Mouse (Mus musculus) midbrain, postnatal 0 days (tissue): Measurements from ENCODE around the gene Eid1. TPM values are rescaled to one million over a fixed set of nuclear protein-coding genes. Genes with fewer than 3 reads are reported as not detected.

Source experiments
- ATAC-seq: fragments of 200-750 bp; cut with Nextera tagmentation; 2 replicates; pipeline ENCODE4 v1.8.0; 2017; ENCODE audit warnings: moderate number of reproducible peaks, mild to moderate bottlenecking, moderate TSS enrichment, moderate library complexity; ENCODE audit not compliant: low FRiP score
- DNase-seq: peaks from one replicate; pipeline ENCODE4 v3.0.0-alpha.2; 2015; ENCODE audit warnings: low spot score
- H3K27ac ChIP-seq: fragments of 300-500 bp; sonication (generic); 2 replicates; pipeline ENCODE4 v1.5.1; 2014; ENCODE audit warnings: low read depth, mild to moderate bottlenecking, low read length, mixed read lengths
- H3K27me3 ChIP-seq: fragments of 300-500 bp; sonication (generic); 2 replicates; pipeline ENCODE4 v1.6.1; 2014; ENCODE audit warnings: low read length, control low read depth, mixed read lengths; ENCODE audit not compliant: insufficient read depth
- H3K36me3 ChIP-seq: fragments of 300-500 bp; sonication (generic); 2 replicates; pipeline ENCODE4 v1.6.1; 2014; ENCODE audit warnings: low read length, control low read depth, mixed read lengths; ENCODE audit not compliant: insufficient read depth
- H3K4me1 ChIP-seq: fragments of 300-500 bp; sonication (generic); 2 replicates; pipeline ENCODE4 v1.6.1; 2014; ENCODE audit warnings: mild to moderate bottlenecking, control low read depth, antibody characterized with exemption, low read length, mixed read lengths; ENCODE audit not compliant: insufficient read depth
- H3K4me2 ChIP-seq: fragments of 300-500 bp; sonication (generic); 2 replicates; pipeline ENCODE4 v1.6.1; 2014; ENCODE audit warnings: low read depth, mild to moderate bottlenecking, low read length, mixed read lengths; ENCODE audit not compliant: poor library complexity, severe bottlenecking
- H3K4me3 ChIP-seq: fragments of 300-500 bp; sonication (generic); 2 replicates; pipeline ENCODE4 v1.5.1; 2014; ENCODE audit warnings: low read depth, mild to moderate bottlenecking, low read length, moderate library complexity
- H3K9ac ChIP-seq: fragments of 300-500 bp; sonication (generic); replicated peaks from 2 replicates; pipeline ENCODE4 v1.6.1; 2014; ENCODE audit warnings: mild to moderate bottlenecking, low read length, moderate library complexity, mixed read lengths; ENCODE audit not compliant: poor library complexity, severe bottlenecking
- H3K9me3 ChIP-seq: fragments of 300-500 bp; sonication (generic); 2 replicates; pipeline ENCODE4 v1.6.1; 2016; ENCODE audit warnings: low read length, control low read depth
- CTCF ChIP-seq: IDR thresholded peaks from 2 replicates; pipeline ENCODE4 v1.5.1; 2016; ENCODE audit warnings: antibody characterized with exemption, mild to moderate bottlenecking
- WGBS: fragments of 180-500 bp; shearing (Covaris S2); extraction: QIAGEN DNeasy Blood & Tissue Kit; methylation state at CpG from one replicate; pipeline ENCODE4 v1.1.7; 2014; 5-methylcytosine and 5-hydroxymethylcytosine counted together
- polyA plus RNA-seq: library from polyadenylated mRNA; unstranded; fragments of >200 nt; fragmentation: Nextera tagmentation; extraction: Ambion mirVana; gene quantifications from 2 replicates; pipeline ENCODE4 v1.2.1, GENCODE M21; 2015
- total RNA-seq: library from RNA; depleted of rRNA; stranded (reverse); fragments of >200 nt; gene quantifications from 2 replicates; pipeline ENCODE4 v1.2.3, GENCODE M21; 2014

Eid1 gene
- total and polyA plus RNA-seq, 2 experiments from 2014 or later = 428 to 465 TPM

DNA sequence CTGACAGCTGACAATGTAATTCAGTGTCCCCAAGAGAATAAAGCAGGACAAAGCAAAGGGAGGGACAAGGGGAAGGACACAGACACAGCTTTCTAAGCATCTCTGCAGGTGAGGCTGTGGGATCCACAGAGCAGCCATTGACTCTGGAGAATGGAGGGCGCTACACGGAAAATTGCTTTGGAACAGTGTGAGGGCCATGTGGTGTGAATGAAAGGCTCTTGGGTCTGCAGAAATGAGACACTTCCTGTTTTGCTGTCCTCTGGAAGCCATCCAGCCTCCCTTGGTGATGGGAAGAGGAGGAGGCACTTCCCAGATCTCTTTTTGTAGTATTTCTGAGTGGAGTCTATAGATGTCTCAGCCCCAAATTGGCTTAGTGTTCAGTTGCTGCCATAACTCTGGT is 23.3 kb downstream of the Eid1 start:
- H3K4me2 ChIP-seq = no peak overlapping the region
- no peak for TF ChIP-seq CTCF
- H3K4me3 ChIP-seq = no peak overlapping the region
- H3K9me3 ChIP-seq = no peaks in the 10 kb centered on the region
- 43% methylated on average over 2 of the region's 2 CpGs for WGBS
- no peaks in the 10 kb centered on the region for H3K36me3 ChIP-seq
- H3K27ac ChIP-seq = no peak overlapping the region
- no peaks in the 10 kb centered on the region for H3K27me3 ChIP-seq
- DNase-seq (peak; percentile 19), ATAC-seq (no peak)
- H3K4me1 ChIP-seq = no peaks in the 10 kb centered on the region
- H3K9ac ChIP-seq = no peak overlapping the region

DNA sequence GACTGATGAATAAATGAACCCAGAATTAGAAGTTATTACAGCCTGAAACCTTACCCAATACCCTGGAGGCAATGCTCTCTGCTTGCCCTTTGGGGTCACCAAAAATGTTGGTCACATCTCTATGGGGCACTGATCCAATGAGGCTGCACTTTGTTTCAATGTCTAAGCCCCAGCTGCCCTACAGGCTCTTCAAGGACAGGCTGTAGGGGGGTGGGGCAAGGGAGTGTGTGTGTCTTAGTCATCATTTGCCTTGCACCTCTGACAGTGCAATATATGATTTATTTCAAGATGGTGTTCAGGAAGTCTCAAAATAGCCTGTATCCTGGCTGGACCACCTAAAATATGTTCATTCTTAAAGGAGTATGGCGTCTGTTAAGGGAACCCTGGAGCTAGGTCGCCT is 28.7 kb downstream of the Eid1 start:
- no peak for ATAC-seq
- H3K27me3 ChIP-seq = no peaks in the 10 kb centered on the region
- H3K4me1 ChIP-seq = 0 out of 2 replicates have a peak, but pooled peaks cover 3% of the 10 kb centered on the region
- 100% methylated on average over 2 of the region's 2 CpGs for WGBS
- no peak for DNase-seq
- no peak overlapping the region for H3K4me2 ChIP-seq
- H3K9me3 ChIP-seq = no peaks in the 10 kb centered on the region
- no peak for TF ChIP-seq CTCF
- H3K4me3 ChIP-seq = no peak overlapping the region
- H3K36me3 ChIP-seq = no peaks in the 10 kb centered on the region
- H3K27ac ChIP-seq = no peak overlapping the region
- H3K9ac ChIP-seq = no peak overlapping the region

DNA sequence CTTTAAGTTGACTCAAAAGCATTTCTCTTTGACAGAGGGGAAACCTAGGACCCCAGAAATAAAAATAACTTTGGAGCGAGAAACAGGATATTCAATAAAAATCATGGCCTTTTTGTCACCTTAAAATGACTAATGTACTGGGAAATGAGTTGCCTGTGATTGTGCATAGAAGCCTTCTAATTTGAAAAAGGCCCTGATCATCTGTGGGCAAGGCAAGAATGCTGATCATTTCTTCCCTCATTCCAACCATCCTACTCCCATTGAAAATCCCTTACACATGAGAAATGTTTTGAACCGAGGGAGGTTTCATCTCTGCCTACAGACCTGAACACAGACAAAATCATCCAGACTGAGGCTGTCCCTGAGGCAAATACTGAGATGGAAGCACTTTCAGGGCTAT is 30.0 kb downstream of the Eid1 start:
- H3K4me2 ChIP-seq = no peak overlapping the region
- 72% methylated on average over 2 of the region's 2 CpGs for WGBS
- DNase-seq (no peak), ATAC-seq (no peak)
- H3K4me3 ChIP-seq = no peak overlapping the region
- H3K36me3 ChIP-seq = no peaks in the 10 kb centered on the region
- no peaks in the 10 kb centered on the region for H3K9me3 ChIP-seq
- H3K27ac ChIP-seq = no peak overlapping the region
- H3K4me1 ChIP-seq = 0 out of 2 replicates have a peak, but pooled peaks cover 3% of the 10 kb centered on the region
- TF ChIP-seq CTCF = no peak
- no peak overlapping the region for H3K9ac ChIP-seq
- H3K27me3 ChIP-seq = no peaks in the 10 kb centered on the region

DNA sequence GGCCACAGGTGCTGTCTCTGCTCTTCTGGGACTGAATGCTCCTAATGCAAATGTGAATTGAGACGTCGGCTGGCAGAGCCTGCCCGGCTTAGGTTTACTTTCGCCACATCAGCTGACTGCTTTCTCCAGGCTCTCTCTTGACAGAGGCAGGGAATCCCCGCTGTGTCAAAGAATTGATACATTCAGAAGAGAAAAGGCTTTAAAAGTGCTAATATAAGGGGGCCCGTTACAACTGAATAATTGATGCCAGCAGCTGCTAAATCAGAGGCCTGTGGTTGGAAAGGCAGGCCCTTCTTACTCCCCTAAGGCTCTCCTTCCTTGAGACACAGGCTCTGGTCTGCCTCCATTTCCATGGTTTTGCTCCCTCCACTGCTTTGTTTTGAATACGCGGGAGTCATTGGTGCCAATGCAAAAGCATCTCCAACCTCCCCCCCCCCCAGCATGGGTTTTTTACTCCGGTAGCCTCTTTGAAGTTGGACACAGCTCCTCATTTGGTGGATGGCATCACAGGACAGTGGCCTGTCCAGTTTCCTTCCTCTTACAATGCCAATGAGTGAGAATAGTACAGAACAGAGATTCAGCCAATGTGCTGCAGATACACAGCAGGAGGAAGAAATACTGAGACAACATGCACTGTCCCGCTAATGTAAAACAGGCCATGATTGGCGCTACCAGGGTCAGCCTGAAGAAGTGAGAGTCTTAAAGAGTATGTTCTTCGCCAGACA is 32.2 kb downstream of the Eid1 start:
- 0 out of 2 replicates have a peak, but pooled peaks cover 3% of the 10 kb centered on the region for H3K4me1 ChIP-seq
- 26% methylated on average over 12 of the region's 12 CpGs for WGBS
- no peak overlapping the region for H3K4me3 ChIP-seq
- DNase-seq = peak; percentile 41
- H3K9ac ChIP-seq = no peak overlapping the region
- no peak overlapping the region for H3K4me2 ChIP-seq
- no peaks in the 10 kb centered on the region for H3K36me3 ChIP-seq
- no peaks in the 10 kb centered on the region for H3K27me3 ChIP-seq
- no peaks in the 10 kb centered on the region for H3K9me3 ChIP-seq
- ATAC-seq = peak; percentile 23; the same call in 1 of the 2 replicates
- TF ChIP-seq CTCF = no peak
- H3K27ac ChIP-seq = no peak overlapping the region

DNA sequence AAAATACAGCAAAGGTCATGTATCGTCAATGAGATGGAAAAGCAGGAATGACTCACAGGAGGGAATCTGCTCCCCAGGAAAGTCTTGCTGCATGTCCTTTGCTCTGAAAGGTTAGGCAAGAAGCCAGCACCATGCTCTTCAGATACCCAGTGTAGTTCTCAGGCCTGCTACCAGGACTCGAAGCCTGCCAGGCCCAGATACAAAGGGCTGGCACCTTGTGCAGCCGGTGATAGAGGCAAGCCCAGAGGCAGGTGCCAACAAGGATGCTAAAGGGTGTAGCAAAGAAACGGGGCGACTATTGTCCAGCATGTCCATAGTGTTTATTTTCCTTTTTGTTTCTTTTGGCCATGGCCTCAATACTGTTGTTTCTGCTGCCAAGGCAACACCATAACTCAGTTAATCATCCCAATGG is 33.6 kb downstream of the Eid1 start:
- WGBS = 61% methylated on average over 5 of the region's 5 CpGs
- ATAC-seq (no peak), DNase-seq (peak; percentile 41)

DNA sequence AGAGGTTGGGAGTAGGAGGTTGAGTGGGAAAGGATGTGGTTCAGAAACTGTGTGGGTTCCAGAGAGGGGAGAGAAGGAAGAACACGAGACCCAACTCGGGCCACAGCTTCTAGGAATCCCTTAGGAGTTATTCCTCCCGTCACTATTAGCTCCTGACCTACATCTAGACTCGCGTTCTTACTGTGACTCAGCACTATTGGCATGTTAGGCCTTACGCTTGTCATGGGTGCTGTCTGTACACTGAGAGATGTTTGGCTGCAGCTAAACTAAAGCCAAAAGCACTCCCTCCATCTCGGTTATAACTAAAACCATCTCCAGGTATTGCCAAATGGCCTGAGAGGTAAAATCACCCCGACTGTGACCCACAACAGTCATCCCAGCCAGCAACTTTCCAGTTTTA is 43.7 kb downstream of the Eid1 start:
- no peak for TF ChIP-seq CTCF
- no peaks in the 10 kb centered on the region for H3K9me3 ChIP-seq
- H3K4me3 ChIP-seq = no peak overlapping the region
- H3K27me3 ChIP-seq = no peaks in the 10 kb centered on the region
- DNase-seq (no peak), ATAC-seq (no peak)
- H3K9ac ChIP-seq = no peak overlapping the region
- H3K27ac ChIP-seq = no peak overlapping the region
- no peak overlapping the region for H3K4me2 ChIP-seq
- no peaks in the 10 kb centered on the region for H3K36me3 ChIP-seq
- H3K4me1 ChIP-seq = no peaks in the 10 kb centered on the region
- 82% methylated on average over 8 of the region's 8 CpGs for WGBS

More for the DNA sequence above, 33.6 kb downstream of the Eid1 start:
- Histone ChIP-seq H3K27ac (no peak overlapping the region), H3K27me3 (no peaks in the 10 kb centered on the region), H3K4me1 (0 out of 2 replicates have a peak, but pooled peaks cover 3% of the 10 kb centered on the region), H3K9me3 (no peaks in the 10 kb centered on the region), H3K4me2 (no peak overlapping the region), H3K36me3 (no peaks in the 10 kb centered on the region), H3K4me3 (no peak overlapping the region), H3K9ac (no peak overlapping the region)
- TF ChIP-seq CTCF = no peak
